Mouse (Mus musculus) MEL (cell line): ENCODE data around the gene Iqch. TPM values are rescaled to one million over a fixed set of nuclear protein-coding genes. Genes with fewer than 3 reads are reported as not detected.
"Not testable (repeated sequence)": the region's sequence is repeated elsewhere in the genome, so short reads cannot be mapped to it uniquely, and the experiment has no call there.

Experiments
- DNase-seq: peaks from one replicate; pipeline ENCODE4 v3.0.0; 2011; ENCODE audit warnings: low read depth, low spot score
- H3K27ac ChIP-seq: 2 replicates; pipeline ENCODE4 v1.5.1; 2012; ENCODE audit warnings: low read depth, mild to moderate bottlenecking, control low read depth, low read length, moderate library complexity; ENCODE audit not compliant: control insufficient read depth
- H3K27me3 ChIP-seq, 2 experiments: fragments of 150-350 bp in 1 of 2; sonication (generic) in 1 of 2; 2 replicates each; pipeline ENCODE4 v1.6.1; 2012; ENCODE audit warnings: low read length in 2 of 2, mild to moderate bottlenecking in 2 of 2, improper control_type of control experiment in 1 of 2, moderate library complexity in 1 of 2; ENCODE audit not compliant: insufficient read depth in 2 of 2, control insufficient read depth in 1 of 2
- H3K36me3 ChIP-seq, 2 experiments: 2 replicates each; pipeline ENCODE4 v1.6.1; 2012 to 2014; ENCODE audit warnings: low read length in 2 of 2, improper control_type of control experiment in 1 of 2, inconsistent platforms in 1 of 2, mild to moderate bottlenecking in 1 of 2; ENCODE audit not compliant: insufficient read depth in 2 of 2, control insufficient read depth in 1 of 2
- H3K4me1 ChIP-seq, 2 experiments: fragments of 150-350 bp in 1 of 2; sonication (generic) in 1 of 2; 2 replicates each; pipeline ENCODE4 v1.6.1; 2012; ENCODE audit warnings: low read length in 2 of 2, improper control_type of control experiment in 1 of 2, mild to moderate bottlenecking in 1 of 2; ENCODE audit not compliant: insufficient read depth in 2 of 2, control insufficient read depth in 1 of 2
- H3K4me3 ChIP-seq, 2 experiments: fragments of 150-350 bp in 1 of 2; sonication (generic) in 1 of 2; 2 replicates each; pipeline ENCODE4 v1.5.1; 2012; ENCODE audit warnings: low read depth in 2 of 2, low read length in 2 of 2, mild to moderate bottlenecking in 2 of 2, moderate library complexity in 2 of 2, control low read depth in 1 of 2, improper control_type of control experiment in 1 of 2; ENCODE audit not compliant: control insufficient read depth in 1 of 2, insufficient read depth in 1 of 2
- H3K79me2 ChIP-seq: 2 replicates; pipeline ENCODE4 v1.6.1; 2012; ENCODE audit warnings: mild to moderate bottlenecking, low read length, moderate library complexity; ENCODE audit not compliant: control insufficient read depth, poor library complexity, insufficient read depth
- H3K9ac ChIP-seq: 2 replicates; pipeline ENCODE4 v1.6.1; 2012; ENCODE audit warnings: low read depth, mild to moderate bottlenecking, control low read depth, low read length, moderate library complexity; ENCODE audit not compliant: control insufficient read depth, poor library complexity, severe bottlenecking
- H3K9me3 ChIP-seq: fragments of 150-350 bp; sonication (generic); replicated peaks from 2 replicates; pipeline ENCODE4 v1.6.1; 2012; ENCODE audit warnings: mild to moderate bottlenecking, low read length, improper control_type of control experiment, moderate library complexity; ENCODE audit not compliant: insufficient read depth
- E2F4 ChIP-seq: IDR thresholded peaks from 2 replicates; pipeline ENCODE4 v1.6.1; 2011; ENCODE audit warnings: low read depth, low read length, improper control_type of control experiment, borderline replicate concordance
- GABPA ChIP-seq: IDR thresholded peaks from 2 replicates; pipeline ENCODE4 v1.6.1; 2012; ENCODE audit warnings: low read depth, mild to moderate bottlenecking, inconsistent platforms, low read length, improper control_type of control experiment, moderate library complexity
- GATA1 ChIP-seq: IDR thresholded peaks from 2 replicates; pipeline ENCODE4 v1.6.1; 2011; ENCODE audit warnings: low read depth, low read length, improper control_type of control experiment
- KAT2A ChIP-seq: conservative IDR thresholded peaks from 2 replicates; pipeline ENCODE4 v1.6.1; 2012; ENCODE audit warnings: low read depth, low read length, improper control_type of control experiment, inconsistent platforms
- MAX ChIP-seq: IDR thresholded peaks from 2 replicates; pipeline ENCODE4 v1.6.1; 2011; ENCODE audit warnings: low read length, improper control_type of control experiment
- MYB ChIP-seq: IDR thresholded peaks from 2 replicates; pipeline ENCODE4 v1.6.1; 2011; ENCODE audit warnings: mild to moderate bottlenecking, low read depth, low read length, improper control_type of control experiment
- MYC ChIP-seq: IDR thresholded peaks from 2 replicates; pipeline ENCODE4 v1.6.1; 2011; ENCODE audit warnings: low read depth, mild to moderate bottlenecking, low read length, improper control_type of control experiment, moderate library complexity
- NELFE ChIP-seq: IDR thresholded peaks from 2 replicates; pipeline ENCODE4 v1.6.1; 2011; ENCODE audit warnings: low read depth, low read length, improper control_type of control experiment
- NRF1 ChIP-seq: IDR thresholded peaks from 2 replicates; pipeline ENCODE4 v1.6.1; 2014; ENCODE audit warnings: low read depth, mild to moderate bottlenecking, inconsistent platforms, low read length, improper control_type of control experiment, moderate library complexity; ENCODE audit not compliant: poor library complexity, insufficient read depth, severe bottlenecking
- POLR2A ChIP-seq, 2 experiments: IDR thresholded peaks; 2 replicates each; pipeline ENCODE4 v1.6.1; 2011 to 2012; ENCODE audit warnings: low read length in 2 of 2, mild to moderate bottlenecking in 2 of 2, control low read depth in 1 of 2, improper control_type of control experiment in 1 of 2, low read depth in 1 of 2, moderate library complexity in 1 of 2; ENCODE audit not compliant: control insufficient read depth in 1 of 2, insufficient read depth in 1 of 2, poor library complexity in 1 of 2
- POLR2AphosphoS2 ChIP-seq: IDR thresholded peaks from 2 replicates; pipeline ENCODE4 v1.6.1; 2011; ENCODE audit warnings: low read length, improper control_type of control experiment
- RAD21 ChIP-seq: IDR thresholded peaks from 2 replicates; pipeline ENCODE4 v1.6.1; 2011; ENCODE audit warnings: mild to moderate bottlenecking, low read depth, low read length, improper control_type of control experiment
- ZC3H11A ChIP-seq: IDR thresholded peaks from 2 replicates; pipeline ENCODE4 v1.6.1; 2012; ENCODE audit warnings: low read depth, mild to moderate bottlenecking, inconsistent platforms, low read length, improper control_type of control experiment
- polyA plus RNA-seq, 2 experiments: library from polyadenylated mRNA; stranded (reverse) in 1 of 2; unstranded in 1 of 2; fragments of >175 nt in 1 of 2; fragments of >200 nt in 1 of 2; gene quantifications; 2 replicates each; pipeline versions ENCODE4 v1.2.1 to v1.2.4; 2012; ENCODE audit warnings: low replicate concordance in 2 of 2, low read depth in 1 of 2; ENCODE audit not compliant: insufficient read length in 2 of 2, insufficient read depth in 1 of 2, missing spikeins in 1 of 2
- total RNA-seq: library from RNA; depleted of rRNA; stranded (reverse); fragments of 300-350 nt; gene quantifications from 2 replicates; pipeline ENCODE4 v1.2.3, GENCODE M21; 2012

Iqch gene
- total and polyA plus RNA-seq, 3 experiments: not detected

- Histone ChIP-seq H3K36me3 (no peaks in the 10 kb centered on the region), H3K4me1 (0 out of 4 replicates have a peak, but pooled peaks cover 0 to 3% of the 10 kb centered on the region in 2 experiments), H3K9me3 (no peaks in the 10 kb centered on the region), H3K9ac (no peak overlapping the region), H3K79me2 (no peaks in the 10 kb centered on the region), H3K27ac (no peak overlapping the region), H3K4me3 (no peak overlapping the region), H3K27me3 (peaks cover 1 to 2% of the 10 kb centered on the region in 2 experiments; a peak in 2 of 4 replicates)
- TF ChIP-seq RAD21 (no peak), E2F4 (no peak), POLR2AphosphoS2 (no peak)
- DNase-seq: no peak
Observed at GRCm38 (mm10) chr9:63556316-63556715, 46.0 kb downstream of the Iqch start.

GRCm38 (mm10) chr9:63555460-63555990 lies 46.8 kb downstream of the Iqch start:
- peaks cover 2% of the 10 kb centered on the region in 2 experiments; a peak in 3 of 4 replicates for H3K27me3 ChIP-seq
- no peak for DNase-seq
- H3K36me3 ChIP-seq: no peaks in the 10 kb centered on the region
- no peak overlapping the region for H3K27ac ChIP-seq
- H3K9me3 ChIP-seq: no peaks in the 10 kb centered on the region
- H3K9ac ChIP-seq: no peak overlapping the region
- no peaks in the 10 kb centered on the region for H3K79me2 ChIP-seq
- TF ChIP-seq KAT2A (no peak), MAX (no peak), MYC (no peak), POLR2AphosphoS2 (no peak), NRF1 (no peak), GABPA (no peak), ZC3H11A (no peak), NELFE (no peak), GATA1 (no peak), E2F4 (no peak)
- H3K4me1 ChIP-seq: peaks cover 0 to 3% of the 10 kb centered on the region in 2 experiments; a peak in 1 of 4 replicates
- no peak overlapping the region for H3K4me3 ChIP-seq

- no peak for DNase-seq
- TF ChIP-seq MYB (no peak), POLR2A (IDR thresholded peaks at IDR 0.05; ENCODE audit: control insufficient read depth in 1 of 2, insufficient read depth in 1 of 2, low read depth in 1 of 2, low read length in 2 of 2, poor library complexity in 1 of 2) (no peak), KAT2A (no peak)
- peaks cover 2 to 3% of the 10 kb centered on the region in 2 experiments for H3K27me3 ChIP-seq
- H3K4me1 ChIP-seq: peaks cover 0 to 3% of the 10 kb centered on the region in 2 experiments; a peak in 2 of 4 replicates
- H3K9ac ChIP-seq: no peak overlapping the region
- H3K27ac ChIP-seq: no peak overlapping the region
- no peaks in the 10 kb centered on the region for H3K9me3 ChIP-seq
- H3K36me3 ChIP-seq: no peaks in the 10 kb centered on the region
- H3K4me3 ChIP-seq: no peak overlapping the region
- H3K79me2 ChIP-seq: no peaks in the 10 kb centered on the region
Observed at GRCm38 (mm10) chr9:63553628-63554027, 48.7 kb downstream of the Iqch start.

- not testable (repeated sequence) for H3K9me3 ChIP-seq, H3K79me2 ChIP-seq, H3K36me3 ChIP-seq, H3K9ac ChIP-seq, H3K4me1 ChIP-seq, DNase-seq, H3K27ac ChIP-seq, H3K4me3 ChIP-seq, H3K27me3 ChIP-seq
Observed at GRCm38 (mm10) chr9:63550701-63551100, 51.6 kb downstream of the Iqch start.
